8 mouse cellular contexts compared by ENCODE assay signal in the genomic region with DNA sequence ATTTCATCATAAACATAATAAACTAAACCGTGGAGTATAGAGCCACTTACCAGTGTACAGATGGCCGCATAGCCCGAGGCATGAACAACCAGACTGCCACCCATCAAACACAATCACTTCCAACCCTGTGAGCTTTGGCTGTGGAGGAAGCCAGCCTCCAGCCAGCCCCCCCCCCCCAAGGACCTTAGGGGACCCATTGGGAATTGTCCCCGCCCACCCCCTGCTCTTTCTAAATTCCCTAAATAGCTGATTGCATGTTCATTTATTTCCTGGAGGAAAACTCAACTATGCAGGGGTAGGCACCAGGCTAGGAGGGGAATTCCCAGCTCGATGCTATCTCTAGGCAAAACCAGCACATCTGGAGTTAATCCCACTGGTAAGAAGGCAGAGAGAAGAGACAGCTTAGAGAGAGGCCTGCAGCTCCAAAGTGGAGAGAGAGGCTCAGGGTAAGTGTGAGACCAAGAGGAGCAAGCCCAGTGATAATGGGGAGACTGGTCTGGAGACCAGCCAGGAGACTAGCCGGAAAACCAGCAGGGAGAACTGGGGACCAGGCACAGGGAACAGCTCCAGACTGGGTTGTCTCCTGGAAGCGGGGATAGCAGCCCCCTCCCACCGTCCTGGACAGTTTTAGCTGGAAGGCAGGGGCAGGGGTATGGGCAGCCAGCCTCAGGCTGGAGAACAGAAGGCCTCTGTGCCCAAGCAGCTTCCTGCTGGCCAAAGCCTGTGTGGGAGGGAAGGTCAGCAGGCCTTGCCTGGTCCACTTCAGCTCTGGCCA. TPM values are rescaled to one million over a fixed set of nuclear protein-coding genes. Genes with fewer than 3 reads are reported as not detected.
DNase-seq lines count a peak whose midpoint lies in the region; ATAC-seq lines count a peak whose summit lies in the region.

No protein-coding gene starts in this region.

- DNase-seq in cerebellum, adult 18-20 months: peak; percentile 15 to 37
- no peak for DNase-seq in cerebellum, adult 8-10 months
- no peak for DNase-seq in midbrain, embryonic 11.5 days (ENCODE audit: low spot score, missing footprints)
- peak; percentile 39 for DNase-seq in mesoderm, embryonic 11.5 days (ENCODE audit: low read depth, low spot score)

- H3K4me1 ChIP-seq in midbrain, embryonic 12.5 days: peaks cover 32% of the 10 kb centered on the region
- H3K4me1 ChIP-seq in midbrain, embryonic 11.5 days (ENCODE audit: control insufficient read depth, insufficient read depth, low read length): peaks cover 7% of the 10 kb centered on the region
- peaks cover 30% of the 10 kb centered on the region for H3K4me1 ChIP-seq in hindbrain, embryonic 16.5 days (ENCODE audit: control insufficient read depth, insufficient read depth, low read depth, low read length)

- peaks cover 17% of the 10 kb centered on the region for H3K27me3 ChIP-seq in midbrain, embryonic 12.5 days
- H3K27me3 ChIP-seq in midbrain, embryonic 11.5 days (ENCODE audit: control insufficient read depth, insufficient read depth, low read length): no peaks in the 10 kb centered on the region; the same call in 1 of the 2 replicates
- H3K27me3 ChIP-seq in hindbrain, embryonic 16.5 days (replicated peaks; ENCODE audit: control insufficient read depth, insufficient read depth, low read length): no peaks in the 10 kb centered on the region

- whole genome bisulfite sequencing in midbrain, embryonic 12.5 days: 59% methylated on average over 8 of the region's 8 CpGs
- 57% methylated on average over 8 of the region's 8 CpGs for WGBS in midbrain, embryonic 11.5 days
- 50% methylated on average over 8 of the region's 8 CpGs for WGBS in hindbrain, embryonic 16.5 days

- no peak for ATAC-seq in midbrain, embryonic 12.5 days (ENCODE audit: low FRiP score, low read depth)
- no peak for ATAC-seq in midbrain, embryonic 11.5 days (ENCODE audit: low FRiP score)
- ATAC-seq in hindbrain, embryonic 16.5 days: peak; percentile 43; the same call in 1 of the 2 replicates
- no peak for ATAC-seq in megakaryocyte-erythroid progenitor cell, adult 5-6 weeks (replicated peaks; ENCODE audit: low FRiP score, low TSS enrichment, poor library complexity, severe bottlenecking)
- no peak for ATAC-seq in erythroid progenitor cell, adult 5-6 weeks (replicated peaks; ENCODE audit: low FRiP score, poor library complexity, severe bottlenecking)

- H3K4me2 ChIP-seq in midbrain, embryonic 12.5 days (replicated peaks): no peak overlapping the region
- no peak overlapping the region for H3K4me2 ChIP-seq in midbrain, embryonic 11.5 days
- peak overlapping the region; percentile 11; the same call in 1 of the 2 replicates for H3K4me2 ChIP-seq in hindbrain, embryonic 16.5 days (ENCODE audit: low read length)

- H3K9me3 ChIP-seq in midbrain, embryonic 12.5 days: no peaks in the 10 kb centered on the region
- H3K9me3 ChIP-seq in midbrain, embryonic 11.5 days (ENCODE audit: control insufficient read depth, low read length): no peaks in the 10 kb centered on the region
- no peaks in the 10 kb centered on the region for H3K9me3 ChIP-seq in hindbrain, embryonic 16.5 days (ENCODE audit: control insufficient read depth, low read length)

- no peak overlapping the region; the same call in 1 of the 2 replicates for H3K9ac ChIP-seq in midbrain, embryonic 12.5 days (replicated peaks)
- H3K9ac ChIP-seq in midbrain, embryonic 11.5 days (ENCODE audit: low read length): no peak overlapping the region
- no peak overlapping the region for H3K9ac ChIP-seq in hindbrain, embryonic 16.5 days (ENCODE audit: low read depth, low read length)

- H3K27ac ChIP-seq in midbrain, embryonic 12.5 days (replicated peaks): peak overlapping the region; percentile 20; the same call in 1 of the 2 replicates
- no peak overlapping the region for H3K27ac ChIP-seq in midbrain, embryonic 11.5 days (ENCODE audit: low read depth, low read length)
- H3K27ac ChIP-seq in hindbrain, embryonic 16.5 days (ENCODE audit: low read depth, low read length): peak overlapping the region; percentile 61

- no peak overlapping the region for H3K4me3 ChIP-seq in midbrain, embryonic 12.5 days
- H3K4me3 ChIP-seq in midbrain, embryonic 11.5 days (ENCODE audit: low read depth, low read length): no peak overlapping the region
- no peak overlapping the region for H3K4me3 ChIP-seq in hindbrain, embryonic 16.5 days (ENCODE audit: low read length)

- no peaks in the 10 kb centered on the region for H3K36me3 ChIP-seq in midbrain, embryonic 12.5 days
- no peaks in the 10 kb centered on the region for H3K36me3 ChIP-seq in midbrain, embryonic 11.5 days (ENCODE audit: control insufficient read depth, insufficient read depth, low read length)
- no peaks in the 10 kb centered on the region for H3K36me3 ChIP-seq in hindbrain, embryonic 16.5 days (ENCODE audit: control insufficient read depth, insufficient read depth, low read length)

RNA-seq across cellular contexts. Expression of a gene that starts 5.2 kb away (rescaled TPM):
- polyA plus RNA-seq in midbrain, embryonic 12.5 days (2016; fragmentation: Nextera tagmentation; extraction: Ambion mirVana): 7.8 and 8.4 TPM in 2 replicates
- 4.3 and 4.9 TPM in 2 replicates for polyA plus RNA-seq in midbrain, embryonic 11.5 days (2014; fragmentation: Nextera tagmentation; extraction: Ambion mirVana)
- polyA plus RNA-seq in hindbrain, embryonic 16.5 days (2015; fragmentation: Nextera tagmentation; extraction: Ambion mirVana): 12.3 and 12.9 TPM in 2 replicates
- 13.2 and 13.9 TPM in 2 replicates for total RNA-seq in megakaryocyte-erythroid progenitor cell, adult 5-6 weeks (2014; fragmentation: Nextera tagmentation)
- 2.6 and 5.7 TPM in 2 replicates for total RNA-seq in megakaryocyte-erythroid progenitor cell, adult 5-6 weeks (2017)
- 42.8 and 81.4 TPM in 2 replicates for total RNA-seq in erythroid progenitor cell, adult 5-6 weeks (2015; ENCODE audit: low replicate concordance)
- 58.5 and 59.2 TPM in 2 replicates for total RNA-seq in erythroid progenitor cell, adult 5-6 weeks (2017; ENCODE audit: low replicate concordance)

RNA-seq across cellular contexts. Expression of a gene that starts 44.6 kb away (rescaled TPM):
- polyA plus RNA-seq in midbrain, embryonic 12.5 days (2016; fragmentation: Nextera tagmentation; extraction: Ambion mirVana): 36.3 and 39.8 TPM in 2 replicates
- 23.8 and 26.3 TPM in 2 replicates for polyA plus RNA-seq in midbrain, embryonic 11.5 days (2014; fragmentation: Nextera tagmentation; extraction: Ambion mirVana)
- polyA plus RNA-seq in hindbrain, embryonic 16.5 days (2015; fragmentation: Nextera tagmentation; extraction: Ambion mirVana): 27.1 and 32.6 TPM in 2 replicates
- total RNA-seq in megakaryocyte-erythroid progenitor cell, adult 5-6 weeks (2014; fragmentation: Nextera tagmentation): 106 and 117 TPM in 2 replicates
- 33.9 and 34.7 TPM in 2 replicates for total RNA-seq in megakaryocyte-erythroid progenitor cell, adult 5-6 weeks (2017)
- 46.5 and 59.1 TPM in 2 replicates for total RNA-seq in erythroid progenitor cell, adult 5-6 weeks (2015; ENCODE audit: low replicate concordance)
- total RNA-seq in erythroid progenitor cell, adult 5-6 weeks (2017; ENCODE audit: low replicate concordance): 31.3 and 72.7 TPM in 2 replicates

Comparison
In these comparisons a context has a peak if more than half of its experiments do, and no peak if none do; other contexts are left out.
1. DNase-seq: peak in cerebellum, adult 18-20 months (2 of 2) and mesoderm, embryonic 11.5 days (single experiment); none in cerebellum, adult 8-10 months (single experiment) and midbrain, embryonic 11.5 days (single experiment).